Mouse (Mus musculus) c-Kit-positive CD71-negative TER-119-negative erythroid progenitor cells, embryonic 14.5 days (primary cell): Measurements from ENCODE around the gene Btbd35f3.
"Not testable (repeated sequence)": the region's sequence is repeated elsewhere in the genome, so short reads cannot be mapped to it uniquely, and the experiment has no call there.

Experiments used
- DNase-seq: peaks from one replicate; pipeline ENCODE4 v3.0.0-alpha.2; 2013; ENCODE audit warnings: low read depth

Btbd35f3 gene

GRCm38 (mm10) chrX:4037374-4037773, at the start of gene Btbd35f3:
Gene Btbd35f3 (plus strand): TSS chrX:4037674.
- DNase-seq, result not testable (repeated sequence)
